Mouse (Mus musculus) kidney, embryonic 16.5 days (tissue): ENCODE data around the gene Ms4a1. TPM values are rescaled to one million over a fixed set of nuclear protein-coding genes. Genes with fewer than 3 reads are reported as not detected.
A peak's percentile ranks its signal among the peaks of the same experiment; 100 is the strongest.
"Not testable (repeated sequence)": the region's sequence is repeated elsewhere in the genome, so short reads cannot be mapped to it uniquely, and the experiment has no call there.

Source experiments
- ATAC-seq: fragments of 200-750 bp; cut with Nextera tagmentation; 2 replicates; pipeline ENCODE4 v1.8.0; 2017; ENCODE audit warnings: moderate TSS enrichment; ENCODE audit not compliant: low FRiP score, low TSS enrichment
- H3K27ac ChIP-seq: fragments of 300-500 bp; sonication (generic); 2 replicates; pipeline ENCODE4 v1.5.1; 2014; ENCODE audit warnings: low read length
- H3K27me3 ChIP-seq: fragments of 300-500 bp; sonication (generic); 2 replicates; pipeline ENCODE4 v1.6.1; 2014; ENCODE audit warnings: low read length, control low read depth, mixed read lengths; ENCODE audit not compliant: insufficient read depth
- H3K36me3 ChIP-seq: fragments of 300-500 bp; sonication (generic); 2 replicates; pipeline ENCODE4 v1.6.1; 2014; ENCODE audit warnings: low read length, control low read depth, mixed read lengths; ENCODE audit not compliant: insufficient read depth
- H3K4me1 ChIP-seq: fragments of 300-500 bp; sonication (generic); 2 replicates; pipeline ENCODE4 v1.6.1; 2014; ENCODE audit warnings: low read length, control low read depth, mixed read lengths; ENCODE audit not compliant: insufficient read depth
- H3K4me2 ChIP-seq: fragments of 300-500 bp; sonication (generic); replicated peaks from 2 replicates; pipeline ENCODE4 v1.6.1; 2014; ENCODE audit warnings: low read depth, low read length
- H3K4me3 ChIP-seq: fragments of 300-500 bp; sonication (generic); 2 replicates; pipeline ENCODE4 v1.5.1; 2014; ENCODE audit warnings: mild to moderate bottlenecking, low read length
- H3K9ac ChIP-seq: fragments of 300-500 bp; sonication (generic); replicated peaks from 2 replicates; pipeline ENCODE4 v1.6.1; 2014; ENCODE audit warnings: low read length
- H3K9me3 ChIP-seq: fragments of 300-500 bp; sonication (generic); 2 replicates; pipeline ENCODE4 v1.6.1; 2016; ENCODE audit warnings: low read length, control low read depth
- WGBS: fragments of 180-500 bp; shearing (Covaris S2); extraction: QIAGEN DNeasy Blood & Tissue Kit; methylation state at CpG from one replicate; pipeline ENCODE4 v1.1.7; 2014; 5-methylcytosine and 5-hydroxymethylcytosine counted together
- polyA plus RNA-seq: library from polyadenylated mRNA; unstranded; fragments of >200 nt; fragmentation: Nextera tagmentation; extraction: Ambion mirVana; gene quantifications from 2 replicates; pipeline ENCODE4 v1.2.1, GENCODE M21; 2015

The Ms4a1 gene
- not detected in 2 replicates for polyA plus RNA-seq

- H3K4me1 ChIP-seq, result no peaks in the 10 kb centered on the region
- no peak within 1 kb of the TSS for H3K27ac ChIP-seq
- WGBS, result 82% methylated on average over 8 of the region's 8 CpGs
- no peak for ATAC-seq
- no peaks in the 10 kb centered on the region for H3K36me3 ChIP-seq
- H3K9ac ChIP-seq, result no peak within 1 kb of the TSS
- no peaks in the 10 kb centered on the region for H3K27me3 ChIP-seq
- H3K4me3 ChIP-seq, result no peak within 1 kb of the TSS
- H3K9me3 ChIP-seq, result no peaks in the 10 kb centered on the region
- no peak within 1 kb of the TSS for H3K4me2 ChIP-seq
These were observed at the start of gene Ms4a1 for GRCm38 (mm10) chr19:11266052-11266845. Gene Ms4a1, minus strand, starts transcription at chr19:11266241.

GRCm38 (mm10) chr19:11314354-11314753, 48.3 kb upstream of the Ms4a1 start, which contains the start of gene Ms4a14:
Gene Ms4a14, minus strand, starts transcription at chr19:11314454.
- Histone ChIP-seq H3K9ac (no peak within 1 kb of the TSS), H3K9me3 (no peaks in the 10 kb centered on the region), H3K36me3 (no peaks in the 10 kb centered on the region), H3K4me1 (no peaks in the 10 kb centered on the region), H3K27me3 (no peaks in the 10 kb centered on the region), H3K27ac (no peak within 1 kb of the TSS), H3K4me3 (no peak within 1 kb of the TSS), H3K4me2 (no peak within 1 kb of the TSS)
- no peak for ATAC-seq
- WGBS, result 63% methylated on average over 1 of the region's 1 CpGs

GRCm38 (mm10) chr19:11308888-11309287, 42.8 kb upstream of the Ms4a1 start:
- H3K27me3 ChIP-seq, result no peaks in the 10 kb centered on the region
- no peaks in the 10 kb centered on the region for H3K36me3 ChIP-seq
- H3K27ac ChIP-seq, result no peak overlapping the region
- H3K4me3 ChIP-seq, result no peak overlapping the region
- ATAC-seq, result no peak
- H3K4me1 ChIP-seq, result no peaks in the 10 kb centered on the region
- no peak overlapping the region for H3K9ac ChIP-seq
- no peaks in the 10 kb centered on the region for H3K9me3 ChIP-seq
- H3K4me2 ChIP-seq, result no peak overlapping the region

- not testable (repeated sequence) for ATAC-seq, H3K9me3 ChIP-seq, H3K27ac ChIP-seq, H3K4me3 ChIP-seq, H3K4me2 ChIP-seq, H3K9ac ChIP-seq, H3K36me3 ChIP-seq, H3K4me1 ChIP-seq, H3K27me3 ChIP-seq
- 53% methylated on average over 4 of the region's 4 CpGs for WGBS
These were observed 33.5 kb upstream of the Ms4a1 start for GRCm38 (mm10) chr19:11299529-11299928.

GRCm38 (mm10) chr19:11298939-11299338, 32.9 kb upstream of the Ms4a1 start:
- 70% methylated on average over 2 of the region's 2 CpGs for WGBS
- H3K9me3 ChIP-seq, result no peaks in the 10 kb centered on the region
- H3K27ac ChIP-seq, result no peak overlapping the region
- H3K4me2 ChIP-seq, result no peak overlapping the region
- no peaks in the 10 kb centered on the region for H3K4me1 ChIP-seq
- H3K4me3 ChIP-seq, result no peak overlapping the region
- no peaks in the 10 kb centered on the region for H3K27me3 ChIP-seq
- H3K9ac ChIP-seq, result no peak overlapping the region
- no peaks in the 10 kb centered on the region for H3K36me3 ChIP-seq
- no peak for ATAC-seq

- not testable (repeated sequence) for ATAC-seq, H3K27me3 ChIP-seq, H3K4me1 ChIP-seq, H3K4me3 ChIP-seq, H3K9ac ChIP-seq, H3K27ac ChIP-seq, H3K36me3 ChIP-seq, H3K9me3 ChIP-seq
- 19% methylated on average over 3 of the region's 3 CpGs for WGBS
- peak overlapping the region; percentile 60 for H3K4me2 ChIP-seq
These were observed 27.6 kb upstream of the Ms4a1 start for GRCm38 (mm10) chr19:11293616-11294015.

- peak overlapping the region; percentile 49 for H3K9ac ChIP-seq
- 13% methylated on average over 12 of the region's 12 CpGs for WGBS
- no peaks in the 10 kb centered on the region for H3K27me3 ChIP-seq
- no peaks in the 10 kb centered on the region for H3K9me3 ChIP-seq
- no peak overlapping the region for H3K27ac ChIP-seq
- no peak for ATAC-seq
- no peaks in the 10 kb centered on the region for H3K36me3 ChIP-seq
- H3K4me2 ChIP-seq, result peak overlapping the region; percentile 60
- H3K4me3 ChIP-seq, result peak overlapping the region; percentile 47
- no peaks in the 10 kb centered on the region for H3K4me1 ChIP-seq
These were observed 26.9 kb upstream of the Ms4a1 start for GRCm38 (mm10) chr19:11292990-11293389.

GRCm38 (mm10) chr19:11283773-11284172, 17.7 kb upstream of the Ms4a1 start, which contains the start of gene Ms4a5:
Gene Ms4a5, minus strand, starts transcription at chr19:11283873.
- Histone ChIP-seq H3K4me2 (no peak within 1 kb of the TSS), H3K9ac (no peak within 1 kb of the TSS), H3K36me3 (no peaks in the 10 kb centered on the region), H3K27ac (no peak within 1 kb of the TSS), H3K9me3 (no peaks in the 10 kb centered on the region), H3K4me3 (no peak within 1 kb of the TSS), H3K27me3 (no peaks in the 10 kb centered on the region), H3K4me1 (no peaks in the 10 kb centered on the region)
- WGBS, result 93% methylated on average over 2 of the region's 2 CpGs
- ATAC-seq, result no peak

GRCm38 (mm10) chr19:11280223-11280622, 14.2 kb upstream of the Ms4a1 start:
- H3K9me3 ChIP-seq, result no peaks in the 10 kb centered on the region
- ATAC-seq, result no peak
- WGBS, result 74% methylated on average over 3 of the region's 3 CpGs

GRCm38 (mm10) chr19:11276431-11276830, 10.4 kb upstream of the Ms4a1 start:
- H3K4me2 ChIP-seq, result no peak overlapping the region
- no peak for ATAC-seq
- no peaks in the 10 kb centered on the region for H3K36me3 ChIP-seq
- H3K4me1 ChIP-seq, result no peaks in the 10 kb centered on the region
- H3K9ac ChIP-seq, result no peak overlapping the region
- H3K9me3 ChIP-seq, result no peaks in the 10 kb centered on the region
- H3K4me3 ChIP-seq, result no peak overlapping the region
- WGBS, result 54% methylated on average over 5 of the region's 5 CpGs
- no peaks in the 10 kb centered on the region for H3K27me3 ChIP-seq
- H3K27ac ChIP-seq, result no peak overlapping the region

More at GRCm38 (mm10) chr19:11280223-11280622, 14.2 kb upstream of the Ms4a1 start:
- Histone ChIP-seq H3K27ac (no peak overlapping the region), H3K4me3 (no peak overlapping the region), H3K4me1 (no peaks in the 10 kb centered on the region), H3K27me3 (no peaks in the 10 kb centered on the region), H3K36me3 (no peaks in the 10 kb centered on the region), H3K4me2 (no peak overlapping the region), H3K9ac (no peak overlapping the region)
